Mouse (Mus musculus) liver, embryonic 14.5 days (tissue): Measurements from ENCODE around the gene Vamp3. TPM values are rescaled to one million over a fixed set of nuclear protein-coding genes. Genes with fewer than 3 reads are reported as not detected.

Source experiments
- ATAC-seq: fragments of 200-750 bp; cut with Nextera tagmentation; 2 replicates; pipeline ENCODE4 v1.8.0; 2017; ENCODE audit warnings: moderate number of reproducible peaks, mild to moderate bottlenecking, moderate library complexity; ENCODE audit not compliant: insufficient read depth
- DNase-seq, 3 experiments: peaks; one replicate each; pipeline ENCODE4 v3.0.0-alpha.2; 2012 to 2013; ENCODE audit warnings: low read depth in 3 of 3, low spot score in 3 of 3
- H3K27ac ChIP-seq: fragments of 300-500 bp; sonication (generic); 2 replicates; pipeline ENCODE4 v1.5.1; 2014; ENCODE audit warnings: moderate library complexity, mild to moderate bottlenecking, control low read depth, inconsistent platforms
- H3K27me3 ChIP-seq: fragments of 300-500 bp; sonication (generic); 2 replicates; pipeline ENCODE4 v1.6.1; 2014; ENCODE audit warnings: mild to moderate bottlenecking, low read length, moderate library complexity; ENCODE audit not compliant: control insufficient read depth, insufficient read depth
- H3K36me3 ChIP-seq: fragments of 300-500 bp; sonication (generic); replicated peaks from 2 replicates; pipeline ENCODE4 v1.6.1; 2014; ENCODE audit warnings: low read depth; ENCODE audit not compliant: control insufficient read depth, insufficient read depth
- H3K4me1 ChIP-seq, 2 experiments: fragments of 200-500 bp in 1 of 2; fragments of 300-500 bp in 1 of 2; sonication (generic) in 1 of 2; replicated peaks; 2 replicates each; pipeline ENCODE4 v1.6.1; 2012 to 2014; ENCODE audit warnings: antibody characterized with exemption in 1 of 2, inconsistent platforms in 1 of 2, low read length in 1 of 2; ENCODE audit not compliant: control insufficient read depth in 2 of 2, insufficient read depth in 2 of 2
- H3K4me2 ChIP-seq: fragments of 300-500 bp; sonication (generic); 2 replicates; pipeline ENCODE4 v1.6.1; 2014; ENCODE audit warnings: low read depth, mild to moderate bottlenecking, control low read depth, moderate library complexity
- H3K4me3 ChIP-seq, 2 experiments: fragments of 200-500 bp in 1 of 2; fragments of 300-500 bp in 1 of 2; sonication (generic) in 1 of 2; 2 replicates each; pipeline ENCODE4 v1.5.1; 2012 to 2014; ENCODE audit warnings: low read depth in 2 of 2, low read length in 2 of 2, mild to moderate bottlenecking in 2 of 2, control low read depth in 1 of 2, inconsistent platforms in 1 of 2, moderate library complexity in 1 of 2; ENCODE audit not compliant: insufficient read depth in 1 of 2
- H3K9ac ChIP-seq: fragments of 300-500 bp; sonication (generic); replicated peaks from 2 replicates; pipeline ENCODE4 v1.6.1; 2014; ENCODE audit warnings: mild to moderate bottlenecking, control low read depth, moderate library complexity
- H3K9me3 ChIP-seq: fragments of 300-500 bp; sonication (generic); 2 replicates; pipeline ENCODE4 v1.6.1; 2016; ENCODE audit warnings: low read length, mixed read lengths; ENCODE audit not compliant: control insufficient read depth
- CTCF ChIP-seq: IDR thresholded peaks from 2 replicates; pipeline ENCODE4 v1.5.1; 2016; ENCODE audit warnings: antibody characterized with exemption, low read depth, control low read depth
- EP300 ChIP-seq: IDR thresholded peaks from 2 replicates; pipeline ENCODE4 v1.6.1; 2016; ENCODE audit warnings: antibody characterized with exemption, low read depth
- WGBS: fragments of 180-500 bp; shearing (Covaris S2); extraction: QIAGEN DNeasy Blood & Tissue Kit; methylation state at CpG from one replicate; pipeline ENCODE4 v1.1.7; 2014; ENCODE audit not compliant: insufficient replicate concordance; 5-methylcytosine and 5-hydroxymethylcytosine counted together
- polyA plus RNA-seq, 2 experiments: library from polyadenylated mRNA; depleted of rRNA in 1 of 2; stranded (reverse) in 1 of 2; unstranded in 1 of 2; fragments of >200 nt; fragmentation: Nextera tagmentation in 1 of 2; extraction: Ambion mirVana in 1 of 2; gene quantifications; 2 replicates each; pipeline versions ENCODE4 v1.2.1 to v1.2.3; 2012 to 2014

Gene Vamp3
- polyA plus RNA-seq, 2 experiments: 11.0 to 24.7 TPM

DNA sequence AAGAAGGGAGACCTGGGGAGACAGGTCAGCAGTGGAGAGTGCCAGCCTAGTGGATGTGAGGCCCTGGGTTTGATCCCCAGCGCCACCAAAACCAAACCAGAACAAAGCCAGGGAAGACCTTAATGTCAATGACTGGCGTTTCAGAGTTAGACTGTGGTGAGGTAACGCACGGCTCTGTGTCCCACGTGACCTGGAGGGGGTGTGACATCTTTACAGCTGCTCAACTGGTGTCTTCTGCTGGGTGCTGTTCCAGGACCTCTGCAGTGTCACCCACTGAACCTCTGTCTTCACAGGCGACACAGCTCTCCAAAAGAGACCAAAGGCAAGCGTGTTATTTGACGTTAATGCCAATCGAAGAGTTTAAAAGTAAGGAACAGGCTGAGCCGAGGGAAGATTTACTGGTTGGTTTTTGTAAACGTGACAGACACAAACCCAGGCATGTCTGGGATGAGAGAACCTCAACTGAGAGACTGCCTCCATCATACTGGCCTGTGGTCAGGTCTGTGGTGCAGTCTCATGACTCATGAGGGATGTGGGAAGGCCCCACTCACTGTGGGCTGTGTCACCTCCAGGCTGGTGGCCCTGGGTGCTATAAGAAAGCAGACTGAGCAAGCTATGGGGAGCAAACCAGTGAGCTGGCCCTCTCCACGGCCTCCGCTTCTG lies 52.0 kb downstream of the Vamp3 start:
- 63% methylated on average over 13 of the region's 13 CpGs for WGBS
- DNase-seq (peak in 1 of 3 experiments; percentile 10), ATAC-seq (no peak)
- Histone ChIP-seq H3K9me3 (no peaks in the 10 kb centered on the region), H3K4me3 (no peak overlapping the region), H3K27ac (no peak overlapping the region), H3K27me3 (no peaks in the 10 kb centered on the region), H3K4me1 (no peaks in the 10 kb centered on the region), H3K4me2 (no peak overlapping the region), H3K36me3 (no peaks in the 10 kb centered on the region), H3K9ac (no peak overlapping the region)
- TF ChIP-seq EP300 (no peak), CTCF (no peak)

DNA sequence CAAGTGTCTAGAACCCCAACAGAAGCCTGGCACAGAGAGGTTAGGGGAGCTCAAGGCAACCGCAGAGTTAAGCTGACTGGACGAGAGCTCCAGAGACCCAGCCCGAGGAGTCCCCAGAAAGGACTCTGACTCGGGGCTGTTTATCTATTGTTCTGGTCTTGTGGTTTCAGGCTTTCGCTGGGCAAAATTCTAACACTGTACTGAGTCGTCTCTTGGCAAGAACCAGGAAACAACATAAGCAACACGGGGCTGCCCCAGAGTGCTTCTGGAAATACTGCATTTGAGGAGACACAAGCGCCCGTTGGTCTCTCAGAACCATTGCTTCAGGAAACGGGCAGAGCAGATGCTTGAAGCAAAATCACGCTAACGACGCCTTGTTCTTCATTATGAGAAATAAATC lies 56.4 kb downstream of the Vamp3 start:
- ATAC-seq (no peak), DNase-seq (no peak)
- H3K27me3 ChIP-seq: no peaks in the 10 kb centered on the region
- WGBS: 23% methylated on average over 13 of the region's 13 CpGs
- H3K27ac ChIP-seq: no peak overlapping the region
- TF ChIP-seq EP300: no peak
- no peak for TF ChIP-seq CTCF
- H3K4me3 ChIP-seq: no peak overlapping the region
- no peaks in the 10 kb centered on the region for H3K9me3 ChIP-seq
- no peak overlapping the region for H3K9ac ChIP-seq
- no peaks in the 10 kb centered on the region for H3K36me3 ChIP-seq
- no peaks in the 10 kb centered on the region for H3K4me1 ChIP-seq
- H3K4me2 ChIP-seq: no peak overlapping the region

DNA sequence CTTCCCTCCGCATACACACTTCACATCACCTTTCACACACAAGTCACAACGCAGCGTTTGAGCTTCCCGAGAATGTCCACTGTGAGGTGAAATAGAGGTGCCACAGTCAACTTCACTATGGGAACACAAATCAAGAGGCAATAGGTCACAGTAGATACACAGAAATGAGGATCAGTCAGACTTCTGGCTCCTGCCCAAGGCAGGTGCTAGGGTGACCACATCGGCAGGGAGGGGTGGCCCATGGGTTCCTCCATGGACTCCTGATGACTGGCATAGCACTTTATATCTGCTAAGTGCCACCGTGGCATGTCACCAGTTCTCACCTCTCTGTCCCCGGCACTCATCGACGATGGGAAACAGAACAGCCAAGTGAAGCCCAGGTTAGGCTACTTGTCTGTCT lies 59.1 kb downstream of the Vamp3 start:
- H3K4me3 ChIP-seq: no peak overlapping the region
- no peak overlapping the region for H3K27ac ChIP-seq
- DNase-seq (no peak), ATAC-seq (no peak)
- no peak overlapping the region for H3K4me2 ChIP-seq
- no peaks in the 10 kb centered on the region for H3K9me3 ChIP-seq
- no peaks in the 10 kb centered on the region for H3K36me3 ChIP-seq
- H3K4me1 ChIP-seq: no peaks in the 10 kb centered on the region
- WGBS: 77% methylated on average over 9 of the region's 9 CpGs
- H3K9ac ChIP-seq: no peak overlapping the region
- TF ChIP-seq EP300 (no peak), CTCF (no peak)
- H3K27me3 ChIP-seq: no peaks in the 10 kb centered on the region

Other genes with a start within 250 kb of the Vamp3 start
- gene Errfi1, start 204.0 kb downstream of the Vamp3 start, polyA plus RNA-seq (2012; rRNA removed): 11.3 and 12.6 TPM in 2 replicates
- 23.1 and 26.1 TPM in 2 replicates for gene Errfi1, start 204.0 kb downstream of the Vamp3 start, polyA plus RNA-seq (2014; fragmentation: Nextera tagmentation; extraction: Ambion mirVana)
- gene Park7, start 143.5 kb downstream of the Vamp3 start, polyA plus RNA-seq (2012; rRNA removed): 130 and 180 TPM in 2 replicates
- 259 and 263 TPM in 2 replicates for gene Park7, start 143.5 kb downstream of the Vamp3 start, polyA plus RNA-seq (2014; fragmentation: Nextera tagmentation; extraction: Ambion mirVana)
- 0.08 and 0.10 TPM in 2 replicates for gene Tnfrsf9, start 143.4 kb downstream of the Vamp3 start, polyA plus RNA-seq (2012; rRNA removed)
- not detected in 2 replicates for gene Tnfrsf9, start 143.4 kb downstream of the Vamp3 start, polyA plus RNA-seq (2014; fragmentation: Nextera tagmentation; extraction: Ambion mirVana)
- not detected in 2 replicates for gene Uts2, start 60.9 kb downstream of the Vamp3 start, polyA plus RNA-seq (2012; rRNA removed)
- not detected in 2 replicates for gene Uts2, start 60.9 kb downstream of the Vamp3 start, polyA plus RNA-seq (2014; fragmentation: Nextera tagmentation; extraction: Ambion mirVana)
- 2.2 and 2.3 TPM in 2 replicates for gene Per3, start 13.3 kb downstream of the Vamp3 start, polyA plus RNA-seq (2012; rRNA removed)
- gene Per3, start 13.3 kb downstream of the Vamp3 start, polyA plus RNA-seq (2014; fragmentation: Nextera tagmentation; extraction: Ambion mirVana): 2.4 and 2.9 TPM in 2 replicates
- not detected in 2 replicates for gene Gm13090, start 31.6 kb upstream of the Vamp3 start, polyA plus RNA-seq (2012; rRNA removed)
- gene Gm13090, start 31.6 kb upstream of the Vamp3 start, polyA plus RNA-seq (2014; fragmentation: Nextera tagmentation; extraction: Ambion mirVana): not detected in 2 replicates